Mouse (Mus musculus): ENCODE measurements around the gene Rdh5. TPM values are rescaled to one million over a fixed set of nuclear protein-coding genes. Genes with fewer than 3 reads are reported as not detected.

Gene Rdh5
- polyA plus RNA-seq, 1 experiment = 21.8 TPM

GRCm38 (mm10) chr10:128960142-128960541 lies 37.5 kb upstream of the Rdh5 start:
- Histone ChIP-seq H3K27me3 (ENCODE audit: control insufficient read depth, insufficient read depth, low read length) (no peaks in the 10 kb centered on the region), H3K4me1 (replicated peaks; ENCODE audit: control insufficient read depth, insufficient read depth, low read length) (peaks cover 10% of the 10 kb centered on the region), H3K27ac (ENCODE audit: control insufficient read depth, insufficient read depth, low read length) (no peak overlapping the region), H3K4me3 (ENCODE audit: control insufficient read depth, insufficient read depth, low read length) (no peak overlapping the region), H3K36me3 (ENCODE audit: control insufficient read depth, insufficient read depth, low read length) (no peaks in the 10 kb centered on the region)
- TF ChIP-seq CTCF (IDR thresholded peaks at IDR 0.05; ENCODE audit: borderline replicate concordance, control insufficient read depth, extremely low read depth, insufficient read depth, low read length, poor library complexity) = no peak
- WGBS = 96% methylated on average over 4 of the region's 4 CpGs
- DNase-seq = no peak

GRCm38 (mm10) chr10:128958340-128958739 lies 35.7 kb upstream of the Rdh5 start:
- DNase-seq = no peak
- WGBS = 95% methylated on average over 10 of the region's 10 CpGs
- Histone ChIP-seq H3K36me3 (ENCODE audit: control insufficient read depth, insufficient read depth, low read length) (no peaks in the 10 kb centered on the region), H3K27me3 (ENCODE audit: control insufficient read depth, insufficient read depth, low read length) (no peaks in the 10 kb centered on the region), H3K4me3 (ENCODE audit: control insufficient read depth, insufficient read depth, low read length) (no peak overlapping the region), H3K27ac (ENCODE audit: control insufficient read depth, insufficient read depth, low read length) (no peak overlapping the region), H3K4me1 (replicated peaks; ENCODE audit: control insufficient read depth, insufficient read depth, low read length) (peaks cover 10% of the 10 kb centered on the region)
- TF ChIP-seq CTCF (IDR thresholded peaks at IDR 0.05; ENCODE audit: borderline replicate concordance, control insufficient read depth, extremely low read depth, insufficient read depth, low read length, poor library complexity) = no peak
- no peak for TF ChIP-seq POLR2A (IDR thresholded peaks at IDR 0.05; ENCODE audit: control insufficient read depth, extremely low read depth, insufficient read depth, low read length, poor library complexity)

GRCm38 (mm10) chr10:128950208-128950887 lies 27.7 kb upstream of the Rdh5 start:
- no peak overlapping the region for H3K27ac ChIP-seq (ENCODE audit: control insufficient read depth, insufficient read depth, low read length)
- H3K27me3 ChIP-seq (ENCODE audit: control insufficient read depth, insufficient read depth, low read length) = no peaks in the 10 kb centered on the region
- TF ChIP-seq CTCF (IDR thresholded peaks at IDR 0.05; ENCODE audit: borderline replicate concordance, control insufficient read depth, extremely low read depth, insufficient read depth, low read length, poor library complexity) = no peak
- TF ChIP-seq POLR2A (IDR thresholded peaks at IDR 0.05; ENCODE audit: control insufficient read depth, extremely low read depth, insufficient read depth, low read length, poor library complexity) = no peak
- no peak overlapping the region for H3K4me3 ChIP-seq (ENCODE audit: control insufficient read depth, insufficient read depth, low read length)
- H3K36me3 ChIP-seq (ENCODE audit: control insufficient read depth, insufficient read depth, low read length) = no peaks in the 10 kb centered on the region
- DNase-seq = no peak
- H3K4me1 ChIP-seq (replicated peaks; ENCODE audit: control insufficient read depth, insufficient read depth, low read length) = no peaks in the 10 kb centered on the region
- 71% methylated on average over 16 of the region's 16 CpGs for WGBS

GRCm38 (mm10) chr10:128947496-128947895 lies 24.8 kb upstream of the Rdh5 start:
- no peaks in the 10 kb centered on the region for H3K4me1 ChIP-seq (replicated peaks; ENCODE audit: control insufficient read depth, insufficient read depth, low read length)
- no peak overlapping the region for H3K27ac ChIP-seq (ENCODE audit: control insufficient read depth, insufficient read depth, low read length)
- no peak for DNase-seq
- H3K27me3 ChIP-seq (ENCODE audit: control insufficient read depth, insufficient read depth, low read length) = no peaks in the 10 kb centered on the region
- no peaks in the 10 kb centered on the region for H3K36me3 ChIP-seq (ENCODE audit: control insufficient read depth, insufficient read depth, low read length)
- no peak for TF ChIP-seq POLR2A (IDR thresholded peaks at IDR 0.05; ENCODE audit: control insufficient read depth, extremely low read depth, insufficient read depth, low read length, poor library complexity)
- no peak for TF ChIP-seq CTCF (IDR thresholded peaks at IDR 0.05; ENCODE audit: borderline replicate concordance, control insufficient read depth, extremely low read depth, insufficient read depth, low read length, poor library complexity)
- 93% methylated on average over 4 of the region's 4 CpGs for WGBS
- H3K4me3 ChIP-seq (ENCODE audit: control insufficient read depth, insufficient read depth, low read length) = no peak overlapping the region

GRCm38 (mm10) chr10:128945675-128946074 lies 23.0 kb upstream of the Rdh5 start:
- no peaks in the 10 kb centered on the region for H3K4me1 ChIP-seq (replicated peaks; ENCODE audit: control insufficient read depth, insufficient read depth, low read length)
- H3K27me3 ChIP-seq (ENCODE audit: control insufficient read depth, insufficient read depth, low read length) = no peaks in the 10 kb centered on the region
- WGBS = 35% methylated on average over 3 of the region's 3 CpGs
- H3K27ac ChIP-seq (ENCODE audit: control insufficient read depth, insufficient read depth, low read length) = no peak overlapping the region
- peak; percentile 18 for DNase-seq
- TF ChIP-seq CTCF (IDR thresholded peaks at IDR 0.05; ENCODE audit: borderline replicate concordance, control insufficient read depth, extremely low read depth, insufficient read depth, low read length, poor library complexity) = peak; percentile 35; the same call in 1 of the 2 replicates
- no peak for TF ChIP-seq POLR2A (IDR thresholded peaks at IDR 0.05; ENCODE audit: control insufficient read depth, extremely low read depth, insufficient read depth, low read length, poor library complexity)
- H3K36me3 ChIP-seq (ENCODE audit: control insufficient read depth, insufficient read depth, low read length) = no peaks in the 10 kb centered on the region
- H3K4me3 ChIP-seq (ENCODE audit: control insufficient read depth, insufficient read depth, low read length) = no peak overlapping the region

GRCm38 (mm10) chr10:128940475-128941061 lies 17.9 kb upstream of the Rdh5 start:
- H3K27me3 ChIP-seq (ENCODE audit: control insufficient read depth, insufficient read depth, low read length) = no peaks in the 10 kb centered on the region; the same call in 1 of the 2 replicates
- DNase-seq = no peak
- TF ChIP-seq CTCF (IDR thresholded peaks at IDR 0.05; ENCODE audit: borderline replicate concordance, control insufficient read depth, extremely low read depth, insufficient read depth, low read length, poor library complexity) (no peak), POLR2A (IDR thresholded peaks at IDR 0.05; ENCODE audit: control insufficient read depth, extremely low read depth, insufficient read depth, low read length, poor library complexity) (no peak)
- H3K4me3 ChIP-seq (ENCODE audit: control insufficient read depth, insufficient read depth, low read length) = no peak overlapping the region
- no peak overlapping the region for H3K27ac ChIP-seq (ENCODE audit: control insufficient read depth, insufficient read depth, low read length)
- 80% methylated on average over 10 of the region's 10 CpGs for WGBS
- H3K36me3 ChIP-seq (ENCODE audit: control insufficient read depth, insufficient read depth, low read length) = no peaks in the 10 kb centered on the region
- no peaks in the 10 kb centered on the region for H3K4me1 ChIP-seq (replicated peaks; ENCODE audit: control insufficient read depth, insufficient read depth, low read length)

All from thymus, adult 2 months (tissue).